In the genomic region with DNA sequence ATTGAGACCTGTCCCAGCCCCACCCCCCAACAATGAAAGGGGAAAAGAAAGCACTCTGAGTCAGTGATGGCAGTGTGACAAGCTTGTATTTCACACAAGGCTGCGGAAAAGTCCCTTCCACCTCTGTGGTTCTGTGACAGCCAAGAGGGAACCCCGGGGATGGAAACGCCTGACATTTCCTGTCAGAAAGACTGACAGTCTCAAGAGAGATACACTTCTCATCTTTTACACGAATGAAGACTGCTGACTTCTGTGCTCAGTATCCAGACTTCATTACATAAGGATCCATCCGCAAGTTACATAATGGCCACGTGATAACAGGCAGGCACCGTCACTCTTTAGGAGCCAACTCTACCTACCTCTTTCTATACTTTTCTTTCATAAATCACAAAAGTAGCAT, we compare ENCODE assay signal across 24 mouse cellular contexts. TPM values are rescaled to one million over a fixed set of nuclear protein-coding genes. Genes with fewer than 3 reads are reported as not detected.
A peak's percentile ranks its signal among the peaks of the same experiment; 100 is the strongest.
DNase-seq lines count a peak whose midpoint lies in the region; ATAC-seq and TF ChIP-seq lines count a peak whose summit lies in the region.
"Had no signal": no experiment of that assay in that cellular context is flagged by ENCODE, and none has a peak within 500 bp of the region (broad histone marks: within the 10 kb centered on the region; RNA-seq: fewer than 3 reads in every experiment).

No protein-coding gene starts in this region.

- DNase-seq in left cerebral cortex, postnatal 25 days (ENCODE audit: low spot score in 2 of 2), result peak; percentile 55 to 75
- DNase-seq in left cerebral cortex, adult 11 months (ENCODE audit: low spot score), result no peak
- DNase-seq in CD4-positive, CD25-positive, alpha-beta regulatory T cell, adult 2 months (ENCODE audit: low read depth, low spot score), result peak; percentile 68
- DNase-seq in T-cell, adult 2 months (ENCODE audit: low spot score), result peak; percentile 32
- no peak for DNase-seq in gastrocnemius, adult 2 months
- DNase-seq in thymus, postnatal 0 days (ENCODE audit: low spot score), result no peak
- no peak for DNase-seq in MN1 (ENCODE audit: low spot score)
- DNase-seq: cerebellum, postnatal 10 days; forebrain, postnatal 0 days; gastrocnemius, postnatal 10 days; kidney, adult 18-20 months; kidney, postnatal 14 days; right cerebral cortex, postnatal 4 days; thymus, postnatal 4 days had no signal

- intact Hi-C loops in left cerebral cortex, postnatal 25 days (cut with DNase I), result no loop called here
- intact Hi-C loops in gastrocnemius, adult 2 months (cut with DNase I), result no loop called here

- no peak overlapping the region for H3K27ac ChIP-seq in gastrocnemius, adult 2 months
- H3K27ac ChIP-seq: embryonic facial prominence, embryonic 15.5 days; heart, embryonic 15.5 days; hindbrain, postnatal 0 days; limb, embryonic 12.5 days; liver, embryonic 14.5 days; lung, embryonic 15.5 days; neural tube, embryonic 15.5 days had no signal

- ATAC-seq in inflammation-experienced regulatory T-cells, adult 6 months, result peak; percentile 36
- ATAC-seq: forebrain, postnatal 0 days; hindbrain, postnatal 0 days had no signal

- no peak for TF ChIP-seq CTCF in gastrocnemius, adult 2 months (IDR thresholded peaks at IDR 0.05)

- H3K4me3 ChIP-seq in gastrocnemius, adult 2 months, result no peak overlapping the region
- H3K4me3 ChIP-seq: embryonic facial prominence, embryonic 15.5 days; heart, embryonic 15.5 days; limb, embryonic 12.5 days; lung, embryonic 15.5 days; neural tube, embryonic 15.5 days had no signal

RNA-seq across cellular contexts. Expression of a gene that starts 3.8 kb away (rescaled TPM):
- total RNA-seq in left cerebral cortex, postnatal 25 days (2021), result 10 to 100 TPM; 72.0 to 74.4 TPM
- polyA plus RNA-seq in inflammation-experienced regulatory T-cells, adult 6 months (2017; shearing (Covaris generic)), result 10 to 100 TPM in 2 of 3 experiments, 1 to 10 TPM in 1; 9.6 to 16.5 (median 12.2) TPM
- 10 to 100 TPM; 18.4 to 18.9 TPM for total RNA-seq in gastrocnemius, adult 2 months (2021)
- polyA plus RNA-seq in thymus, postnatal 0 days (2015; fragmentation: Nextera tagmentation; extraction: Ambion mirVana), result 17.8 and 19.4 TPM in 2 replicates

RNA-seq across cellular contexts. Expression of a gene that starts 4.0 kb away (rescaled TPM):
- 10 to 100 TPM; 59.7 to 61.3 TPM for total RNA-seq in left cerebral cortex, postnatal 25 days (2021)
- 100 to 1,000 TPM; 145 to 194 (median 193) TPM for polyA plus RNA-seq in inflammation-experienced regulatory T-cells, adult 6 months (2017; shearing (Covaris generic))
- total RNA-seq in gastrocnemius, adult 2 months (2021), result 10 to 100 TPM; 40.0 to 40.9 TPM
- polyA plus RNA-seq in thymus, postnatal 0 days (2015; fragmentation: Nextera tagmentation; extraction: Ambion mirVana), result 138 and 145 TPM in 2 replicates

RNA-seq across cellular contexts. Expression of a gene that starts 41.6 kb away (rescaled TPM):
- total RNA-seq in left cerebral cortex, postnatal 25 days (2021), result under 1 TPM; 0.57 to 0.94 TPM
- polyA plus RNA-seq in inflammation-experienced regulatory T-cells, adult 6 months (2017; shearing (Covaris generic)), result not detected
- total RNA-seq in gastrocnemius, adult 2 months (2021), result 1 to 10 TPM; 1.1 to 1.2 TPM
- 2.6 and 3.6 TPM in 2 replicates for polyA plus RNA-seq in thymus, postnatal 0 days (2015; fragmentation: Nextera tagmentation; extraction: Ambion mirVana)
- total RNA-seq: G1E; hematopoietic stem cell, adult 5-6 weeks had no signal
- polyA plus RNA-seq: G1E had no signal

Comparison
In these comparisons a context has a peak if more than half of its experiments do, and no peak if none do; other contexts are left out.
1. DNase-seq: peak in left cerebral cortex, postnatal 25 days (2 of 2), CD4-positive, CD25-positive, alpha-beta regulatory T cell, adult 2 months (single experiment) and T-cell, adult 2 months (single experiment); none in left cerebral cortex, adult 11 months (single experiment), gastrocnemius, adult 2 months (single experiment), thymus, postnatal 0 days (single experiment) and MN1 (single experiment).